Comparison of ENCODE assay signal across 27 mouse cellular contexts in genomic region chr17:64766507-64766906, GRCm38 (mm10).
"Had no signal": no experiment of that assay in that cellular context is flagged by ENCODE, and none has a peak within 500 bp of the region (broad histone marks: within the 10 kb centered on the region; RNA-seq: fewer than 3 reads in every experiment).

No protein-coding gene starts in this region.

- H3K9ac ChIP-seq: heart, embryonic 13.5 days; heart, embryonic 15.5 days; hindbrain, embryonic 13.5 days; hindbrain, embryonic 15.5 days; intestine, embryonic 15.5 days; limb, embryonic 12.5 days; liver, embryonic 12.5 days; liver, embryonic 14.5 days had no signal

- H3K9me3 ChIP-seq: heart, embryonic 13.5 days; hindbrain, embryonic 13.5 days; hindbrain, embryonic 15.5 days; intestine, embryonic 15.5 days; limb, embryonic 10.5 days; limb, embryonic 12.5 days; liver, embryonic 12.5 days had no signal

- H3K4me3 ChIP-seq: heart, adult 2 months; heart, embryonic 13.5 days; heart, embryonic 15.5 days; hindbrain, embryonic 13.5 days; hindbrain, embryonic 15.5 days; intestine, embryonic 15.5 days; layer of hippocampus, adult 2 months; left cerebral cortex, adult 2 months; limb, embryonic 10.5 days; limb, embryonic 12.5 days; liver, embryonic 12.5 days had no signal

- H3K27ac ChIP-seq: heart, adult 2 months; heart, embryonic 13.5 days; heart, embryonic 15.5 days; hindbrain, embryonic 13.5 days; hindbrain, embryonic 15.5 days; hindbrain, postnatal 0 days; intestine, embryonic 15.5 days; layer of hippocampus, adult 2 months; left cerebral cortex, adult 2 months; limb, embryonic 10.5 days; limb, embryonic 12.5 days; liver, embryonic 12.5 days; liver, embryonic 14.5 days had no signal

- DNase-seq: gastrocnemius, postnatal 14 days; gastrocnemius, postnatal 36 days; heart, adult 11 months; heart, adult 2 months; heart, postnatal 14 days; heart, postnatal 36 days; kidney, adult 18-20 months; kidney, adult 8-10 months; kidney, postnatal 10 days; kidney, postnatal 25 days; kidney, postnatal 4 days; layer of hippocampus, postnatal 36 days; liver had no signal

- H3K4me1 ChIP-seq: heart, embryonic 13.5 days; intestine, embryonic 15.5 days; limb, embryonic 10.5 days; limb, embryonic 12.5 days; liver, embryonic 12.5 days had no signal

- H3K27me3 ChIP-seq: heart, embryonic 13.5 days; heart, embryonic 15.5 days; hindbrain, embryonic 13.5 days; hindbrain, embryonic 15.5 days; intestine, embryonic 15.5 days; limb, embryonic 12.5 days; liver, embryonic 12.5 days had no signal

- H3K4me2 ChIP-seq: heart, embryonic 11.5 days; heart, embryonic 13.5 days; heart, embryonic 15.5 days; hindbrain, embryonic 13.5 days; hindbrain, embryonic 15.5 days; intestine, embryonic 15.5 days; limb, embryonic 12.5 days; liver, embryonic 12.5 days had no signal

- H3K36me3 ChIP-seq: heart, embryonic 13.5 days; heart, embryonic 15.5 days; hindbrain, embryonic 13.5 days; hindbrain, embryonic 15.5 days; intestine, embryonic 15.5 days; limb, embryonic 10.5 days; limb, embryonic 12.5 days; liver, embryonic 12.5 days had no signal

- ATAC-seq: hindbrain, postnatal 0 days; intestine, embryonic 15.5 days; intestine, postnatal 0 days; liver, embryonic 12.5 days had no signal
